Mouse (Mus musculus): ENCODE measurements around the gene 4930432K21Rik.

DNA sequence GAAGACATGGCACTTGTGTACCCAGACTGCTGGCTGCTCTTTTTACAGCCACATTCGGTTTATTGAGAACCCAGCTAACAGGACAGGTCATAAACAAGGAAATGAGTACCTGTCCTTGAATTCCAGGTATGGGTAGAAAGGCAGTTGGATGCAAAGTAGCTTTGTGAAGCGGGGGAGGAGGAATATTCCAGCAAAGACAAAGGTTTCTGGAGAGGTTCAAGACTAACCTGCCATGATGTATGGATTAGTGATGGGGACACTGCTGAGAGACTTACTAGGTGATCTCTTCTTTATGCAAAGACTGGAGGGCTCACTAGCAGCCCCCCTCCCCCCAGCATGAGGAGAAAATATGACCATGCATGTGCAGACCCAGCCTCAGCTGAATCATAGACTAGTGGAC, 42.1 kb upstream of the 4930432K21Rik start:
- TF ChIP-seq MXI1 (IDR thresholded peaks at IDR 0.05; ENCODE audit: low read depth, low read length) (no peak), POLR2AphosphoS2 (IDR thresholded peaks at IDR 0.05; ENCODE audit: low read depth, low read length) (no peak), BHLHE40 (IDR thresholded peaks at IDR 0.05; ENCODE audit: low read depth, low read length) (no peak), E2F4 (IDR thresholded peaks at IDR 0.05; ENCODE audit: insufficient replicate concordance, low read depth, low read length) (no peak), CTCF (conservative IDR thresholded peaks at IDR 0.05 in 1 of 2, IDR thresholded peaks at IDR 0.05 in 1 of 2; ENCODE audit: low read depth in 2 of 2, low read length in 2 of 2) (no peak), POLR2A (IDR thresholded peaks at IDR 0.05; ENCODE audit: low read depth, low read length) (no peak), UBTF (IDR thresholded peaks at IDR 0.05; ENCODE audit: low read depth, low read length) (no peak), RCOR1 (conservative IDR thresholded peaks at IDR 0.05; ENCODE audit: low read depth, low read length) (no peak)
